In the genomic region with DNA sequence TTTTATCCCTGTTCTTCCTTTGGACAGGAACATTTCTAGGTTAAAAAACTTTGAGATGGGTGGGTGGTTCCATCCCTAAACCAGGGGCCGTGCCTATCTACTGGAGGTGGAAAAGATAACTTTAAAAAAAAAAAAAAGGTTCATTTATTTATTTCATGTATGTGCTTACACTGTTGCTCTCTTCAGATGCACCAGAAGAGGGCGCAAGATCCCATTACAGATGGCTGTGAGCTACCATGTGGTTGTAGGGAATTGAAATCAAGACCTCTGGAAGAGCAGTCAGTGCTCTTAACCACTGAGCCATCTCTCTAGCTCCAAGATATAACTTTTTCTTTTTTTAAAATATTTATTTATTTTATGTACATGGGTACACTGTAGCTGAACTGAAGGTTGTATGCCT, we compare ENCODE assay signal across 14 mouse cellular contexts. TPM values are rescaled to one million over a fixed set of nuclear protein-coding genes. Genes with fewer than 3 reads are reported as not detected.
DNase-seq lines count a peak whose midpoint lies in the region; ATAC-seq lines count a peak whose summit lies in the region.
"Had no signal": no experiment of that assay in that cellular context is flagged by ENCODE, and none has a peak within 500 bp of the region (broad histone marks: within the 10 kb centered on the region; RNA-seq: fewer than 3 reads in every experiment).

No protein-coding gene starts in this region.

- 40% methylated on average over 2 of the region's 2 CpGs for WGBS in kidney, embryonic 14.5 days
- 33% methylated on average over 2 of the region's 2 CpGs for WGBS in embryonic facial prominence, embryonic 10.5 days

- H3K27ac ChIP-seq in kidney, embryonic 14.5 days (ENCODE audit: low read depth, low read length) = no peak overlapping the region
- H3K27ac ChIP-seq in embryonic facial prominence, embryonic 10.5 days (replicated peaks) = no peak overlapping the region
- H3K27ac ChIP-seq: forebrain, embryonic 10.5 days; hindbrain, embryonic 10.5 days; neural tube, embryonic 12.5 days had no signal

- no peak overlapping the region for H3K4me2 ChIP-seq in kidney, embryonic 14.5 days (replicated peaks; ENCODE audit: low read depth, low read length)
- H3K4me2 ChIP-seq: neural tube, embryonic 12.5 days had no signal

- H3K27me3 ChIP-seq in kidney, embryonic 14.5 days (ENCODE audit: control insufficient read depth, insufficient read depth, low read length) = no peaks in the 10 kb centered on the region
- H3K27me3 ChIP-seq in embryonic facial prominence, embryonic 10.5 days (replicated peaks; ENCODE audit: low read depth, poor library complexity, severe bottlenecking) = peaks cover 4% of the 10 kb centered on the region; the same call in 1 of the 2 replicates
- H3K27me3 ChIP-seq: neural tube, embryonic 12.5 days had no signal

- H3K9ac ChIP-seq in kidney, embryonic 14.5 days (ENCODE audit: low read depth, low read length) = no peak overlapping the region
- H3K9ac ChIP-seq: neural tube, embryonic 12.5 days had no signal

- no peaks in the 10 kb centered on the region for H3K4me1 ChIP-seq in kidney, embryonic 14.5 days (ENCODE audit: control insufficient read depth, insufficient read depth, low read length)
- H3K4me1 ChIP-seq in embryonic facial prominence, embryonic 10.5 days = no peaks in the 10 kb centered on the region
- H3K4me1 ChIP-seq: forebrain, embryonic 10.5 days; hindbrain, embryonic 10.5 days; megakaryocyte, embryonic 14.5 days; neural tube, embryonic 12.5 days had no signal

- H3K36me3 ChIP-seq in kidney, embryonic 14.5 days (ENCODE audit: control insufficient read depth, insufficient read depth, low read length) = no peaks in the 10 kb centered on the region
- H3K36me3 ChIP-seq in embryonic facial prominence, embryonic 10.5 days (replicated peaks) = no peaks in the 10 kb centered on the region
- H3K36me3 ChIP-seq: forebrain, embryonic 10.5 days; hindbrain, embryonic 10.5 days; neural tube, embryonic 12.5 days had no signal

- peak; percentile 24 for DNase-seq in CD4-positive, CD25-positive, alpha-beta regulatory T cell, adult 2 months (ENCODE audit: low read depth, low spot score)
- peak; percentile 10 to 43 for DNase-seq in kidney, postnatal 25 days
- peak; percentile 35 for DNase-seq in A20 (ENCODE audit: low read depth, low spot score)
- DNase-seq in embryonic facial prominence, embryonic 10.5 days (ENCODE audit: low spot score) = peak; percentile 12
- no peak for DNase-seq in adrenal gland, postnatal 10 days
- DNase-seq in adrenal gland, adult 2 months = no peak
- DNase-seq: gastrocnemius, postnatal 36 days; right cerebral cortex, postnatal 14 days had no signal

- no peak overlapping the region for H3K4me3 ChIP-seq in kidney, embryonic 14.5 days (ENCODE audit: low read length)
- H3K4me3 ChIP-seq in embryonic facial prominence, embryonic 10.5 days = no peak overlapping the region
- H3K4me3 ChIP-seq: forebrain, embryonic 10.5 days; hindbrain, embryonic 10.5 days; megakaryocyte, embryonic 14.5 days; neural tube, embryonic 12.5 days had no signal

- H3K9me3 ChIP-seq in kidney, embryonic 14.5 days (ENCODE audit: control insufficient read depth, low read length) = no peaks in the 10 kb centered on the region
- H3K9me3 ChIP-seq in embryonic facial prominence, embryonic 10.5 days = no peaks in the 10 kb centered on the region
- H3K9me3 ChIP-seq: forebrain, embryonic 10.5 days; hindbrain, embryonic 10.5 days; megakaryocyte, embryonic 14.5 days; neural tube, embryonic 12.5 days had no signal

- ATAC-seq in CD4-positive, CD25-positive, alpha-beta regulatory T cell, adult 4 months = no peak
- ATAC-seq in kidney, embryonic 14.5 days (ENCODE audit: low FRiP score, low TSS enrichment) = no peak

RNA-seq across cellular contexts. Expression of a gene that starts 54.1 kb away (rescaled TPM):
- 10 to 100 TPM; 21.3 to 31.7 TPM for polyA plus RNA-seq in CD4-positive, CD25-positive, alpha-beta regulatory T cell, adult 4 months (2017; shearing (Covaris generic))
- polyA plus RNA-seq in kidney, embryonic 14.5 days (2014; fragmentation: Nextera tagmentation; extraction: Ambion mirVana) = 20.2 and 31.3 TPM in 2 replicates
- polyA plus RNA-seq in embryonic facial prominence, embryonic 10.5 days (2016; fragmentation: Nextera tagmentation; extraction: Ambion mirVana) = 39.9 and 42.3 TPM in 2 replicates
- total RNA-seq in adrenal gland, postnatal 10 days (2021) = 10 to 100 TPM; 48.5 to 49.2 TPM
- 10 to 100 TPM; 67.7 to 84.4 TPM for total RNA-seq in adrenal gland, adult 2 months (2021)
- polyA plus RNA-seq in adrenal gland, adult 2 months (2012; rRNA removed) = 6.3 and 7.7 TPM in 2 replicates

Comparison
In these comparisons a context has a peak if more than half of its experiments do, and no peak if none do; other contexts are left out.
1. DNase-seq: peak in CD4-positive, CD25-positive, alpha-beta regulatory T cell, adult 2 months (single experiment), kidney, postnatal 25 days (2 of 2), A20 (single experiment) and embryonic facial prominence, embryonic 10.5 days (single experiment); none in adrenal gland, postnatal 10 days (single experiment) and adrenal gland, adult 2 months (single experiment).